Mouse (Mus musculus): ENCODE measurements around the gene Emc8.
A peak's percentile ranks its signal among the peaks of the same experiment; 100 is the strongest.

The Emc8 gene

DNA sequence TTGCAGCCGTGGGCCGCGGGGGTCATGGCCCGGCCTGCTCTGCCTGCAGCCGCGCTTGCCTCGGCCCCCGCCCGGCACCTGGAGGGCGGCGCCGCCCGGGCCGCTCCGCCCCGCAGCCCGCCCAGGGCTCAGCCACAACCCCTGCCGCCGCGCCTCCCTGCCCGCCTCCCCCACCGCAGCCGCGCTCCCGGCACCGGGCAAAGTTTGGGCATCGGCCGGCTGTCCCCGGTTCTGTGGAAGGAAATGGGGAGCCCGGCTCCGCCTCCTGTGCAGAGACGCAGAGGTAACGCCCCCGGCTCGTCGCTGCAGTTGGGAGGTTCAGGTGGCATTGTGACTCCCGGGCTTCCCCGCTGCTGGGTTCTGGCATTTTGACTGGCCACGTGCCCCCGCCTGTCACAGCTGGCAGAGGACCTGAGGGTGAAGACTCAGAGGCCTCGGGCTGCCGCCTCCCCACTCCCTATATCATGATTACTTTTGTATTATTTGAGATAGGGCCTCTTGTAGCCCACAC lies 34.0 kb downstream of the Emc8 start:
- peak; percentile 55 for DNase-seq

DNA sequence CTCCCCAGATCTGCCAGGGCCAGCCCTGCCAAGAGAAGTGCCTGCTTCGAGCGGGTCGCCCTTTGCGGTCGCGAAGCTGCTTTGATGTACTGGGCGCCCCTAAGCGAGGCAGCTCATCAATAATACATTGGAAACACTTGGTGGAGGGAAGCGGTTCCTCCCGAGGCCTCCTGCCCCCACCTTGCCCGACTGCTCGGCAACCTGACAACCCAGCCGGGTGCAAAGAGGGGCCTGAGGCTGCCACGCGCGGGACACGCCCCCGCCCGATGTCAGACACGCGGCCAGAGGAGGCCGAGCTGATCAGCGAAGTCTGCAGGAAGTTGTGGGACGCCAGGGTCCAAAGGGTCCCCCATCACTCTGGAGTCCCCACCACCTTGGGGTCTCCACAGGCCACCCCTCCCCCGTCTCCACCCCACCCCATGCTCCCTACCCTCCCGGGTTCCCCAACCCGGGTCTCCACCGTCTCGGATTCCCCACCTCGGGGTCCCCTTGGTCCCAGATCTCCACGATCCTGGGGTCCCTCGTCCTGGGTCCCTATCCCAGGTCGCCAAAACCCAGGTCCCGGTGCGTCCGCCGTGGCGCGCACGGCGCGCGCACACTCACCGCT lies 34.6 kb downstream of the Emc8 start:
- no peak for DNase-seq

DNA sequence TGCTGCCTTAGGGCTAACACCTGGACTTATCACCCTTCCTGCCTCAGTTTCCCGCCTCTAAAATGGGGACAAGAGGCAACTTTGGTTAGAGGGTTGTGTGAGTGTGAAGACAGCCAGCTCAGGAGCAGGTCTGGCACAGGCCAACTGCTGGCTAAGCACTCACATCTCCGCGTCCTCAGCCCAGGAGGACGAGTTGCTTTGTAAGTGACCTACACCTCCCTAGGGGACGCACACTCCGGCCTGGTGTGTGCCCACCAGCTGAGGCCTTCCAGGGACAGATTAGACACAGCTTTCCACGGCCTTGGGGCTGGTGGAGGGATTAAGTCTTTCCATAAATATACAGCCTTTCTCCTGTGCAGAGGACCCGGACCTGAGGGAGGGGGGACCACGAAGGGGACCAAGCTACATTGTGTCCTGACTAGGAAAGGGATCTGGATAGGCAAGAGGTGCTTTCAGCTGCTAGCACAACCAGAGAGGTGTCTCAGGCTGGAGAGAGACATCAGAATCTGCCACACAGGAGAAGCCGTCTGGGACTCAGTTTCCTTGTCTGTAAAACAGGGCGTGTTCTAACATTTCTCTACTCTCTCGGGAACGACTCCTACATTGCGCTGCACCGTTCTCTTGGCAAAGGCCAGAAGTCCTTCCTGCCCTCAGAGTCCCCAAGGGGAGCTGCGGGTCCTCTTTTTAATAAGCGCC lies 35.3 kb downstream of the Emc8 start:
- no peak for DNase-seq

DNA sequence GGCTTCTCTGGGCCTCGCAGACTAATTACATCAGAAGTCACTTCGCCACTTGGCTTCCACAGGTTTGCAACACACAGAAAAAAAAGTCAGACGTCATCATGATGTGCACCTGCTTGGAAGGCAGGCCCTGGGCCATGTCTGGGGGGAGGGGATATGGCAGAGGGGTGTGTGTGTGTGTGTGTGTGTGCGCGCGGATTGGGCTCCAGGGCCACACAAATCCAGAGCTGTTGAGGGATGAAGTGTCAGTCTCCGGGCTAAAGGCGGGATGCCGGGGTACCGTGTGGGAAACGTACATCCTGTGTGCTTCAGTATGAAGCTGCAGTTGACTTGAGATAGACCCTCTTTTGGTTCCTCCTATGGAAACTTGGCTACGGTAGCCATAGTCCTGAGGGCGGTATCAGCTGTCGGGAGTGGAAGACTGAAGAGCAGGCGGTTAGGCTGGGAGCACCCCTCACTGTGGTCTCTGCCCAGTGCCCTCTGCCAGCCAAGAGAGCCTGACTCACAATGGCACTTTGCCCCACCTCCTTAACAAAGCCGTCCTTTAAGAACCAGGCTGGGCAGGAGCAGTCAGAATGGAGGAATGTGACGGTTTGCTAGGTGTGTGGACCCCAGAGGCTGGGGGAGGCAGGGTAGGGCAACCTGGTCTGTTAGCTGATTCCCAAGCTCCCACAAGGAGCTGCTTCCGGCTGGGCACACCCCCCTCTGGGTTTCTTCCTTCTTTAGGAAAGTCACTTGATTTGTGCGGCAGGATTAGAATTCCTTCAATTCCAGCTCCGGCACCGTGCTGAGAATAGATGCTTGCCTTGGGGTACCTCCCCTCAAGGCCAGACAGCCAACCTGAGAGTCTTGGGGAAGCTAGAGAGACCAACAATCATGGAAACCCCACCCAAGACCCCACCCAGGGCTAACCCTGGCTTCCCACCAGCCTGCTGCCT lies 36.7 kb downstream of the Emc8 start:
- DNase-seq, result peak; percentile 61

DNA sequence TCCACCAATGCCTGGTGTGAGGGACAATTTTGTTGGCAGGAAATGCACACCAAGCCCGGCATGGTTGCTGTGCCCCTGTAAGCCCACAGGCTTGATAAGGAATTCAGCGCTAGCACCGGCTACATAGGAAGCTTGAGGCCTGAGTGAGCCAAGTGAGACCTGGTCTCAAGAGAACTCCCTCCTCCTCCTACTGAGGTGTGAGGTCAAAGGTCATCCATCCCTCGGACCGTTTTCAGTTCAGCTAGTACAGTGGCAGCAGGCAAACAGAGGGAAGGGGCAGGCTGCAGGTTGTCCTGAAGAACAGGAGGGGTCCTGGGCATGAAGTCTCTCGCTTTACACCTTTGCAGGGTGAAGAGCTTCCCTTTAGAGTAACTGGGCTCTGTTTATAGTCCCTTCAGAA lies 37.5 kb downstream of the Emc8 start:
- no peak for DNase-seq

DNA sequence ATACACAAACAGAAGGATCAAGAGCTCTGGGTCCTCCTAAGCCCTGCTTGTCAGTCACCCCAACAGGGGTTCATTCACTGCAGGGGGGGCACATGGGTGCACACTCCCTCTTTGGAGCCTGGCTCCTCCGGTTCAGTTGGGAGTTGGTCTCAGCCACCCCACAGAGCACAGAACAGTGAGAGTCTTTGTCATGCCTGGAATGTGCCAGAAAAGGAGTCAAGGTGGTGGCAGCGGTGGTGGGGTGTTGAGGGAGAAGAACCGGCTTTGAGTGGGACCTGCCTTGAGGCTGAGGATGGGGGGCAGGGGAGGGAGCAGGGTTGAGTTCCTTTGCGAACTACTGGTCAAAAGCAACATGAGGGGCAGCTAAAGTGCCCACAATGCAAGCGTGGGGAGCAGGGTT lies 38.3 kb downstream of the Emc8 start:
- DNase-seq, result no peak

DNA sequence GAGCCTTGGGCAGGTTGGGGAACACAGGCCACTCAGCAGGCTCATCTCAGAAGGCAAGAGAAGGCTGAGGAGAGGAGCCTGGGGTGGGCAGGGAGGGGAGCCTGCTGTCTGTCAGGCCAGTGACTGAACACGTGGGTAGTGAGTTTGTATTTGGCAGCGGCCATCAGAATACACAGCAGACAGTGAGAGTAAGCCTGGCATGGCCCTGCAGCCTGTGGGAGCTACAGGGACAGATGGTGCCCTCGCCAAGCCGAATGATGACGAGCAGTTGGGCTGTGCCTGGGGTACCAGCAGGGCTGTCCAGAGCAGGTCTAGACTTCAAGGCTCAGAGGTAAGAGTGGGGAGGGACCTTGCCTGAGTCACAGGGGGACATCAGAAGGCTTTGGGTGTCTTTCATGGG lies 41.1 kb downstream of the Emc8 start:
- peak; percentile 89 for DNase-seq

DNA sequence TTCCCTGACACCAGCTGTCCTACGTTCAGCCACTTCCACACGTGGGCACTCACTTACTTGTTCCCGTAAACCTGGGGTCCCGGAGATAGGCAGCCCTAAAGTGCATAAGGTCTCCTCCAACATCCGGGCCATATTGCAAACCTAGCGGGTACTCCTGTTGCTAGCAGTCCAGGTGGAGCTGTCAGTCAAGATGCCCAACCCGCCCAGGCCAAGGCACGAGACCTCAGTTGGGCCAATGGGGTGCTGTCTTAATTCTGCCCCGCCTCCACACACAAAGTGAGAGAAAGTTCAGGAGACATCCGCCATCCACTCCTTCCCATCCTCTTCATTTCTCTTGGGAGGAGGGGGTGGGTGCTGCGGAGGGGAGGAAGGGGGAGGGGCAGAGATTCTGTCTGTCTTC lies 41.9 kb downstream of the Emc8 start:
- no peak for DNase-seq

DNA sequence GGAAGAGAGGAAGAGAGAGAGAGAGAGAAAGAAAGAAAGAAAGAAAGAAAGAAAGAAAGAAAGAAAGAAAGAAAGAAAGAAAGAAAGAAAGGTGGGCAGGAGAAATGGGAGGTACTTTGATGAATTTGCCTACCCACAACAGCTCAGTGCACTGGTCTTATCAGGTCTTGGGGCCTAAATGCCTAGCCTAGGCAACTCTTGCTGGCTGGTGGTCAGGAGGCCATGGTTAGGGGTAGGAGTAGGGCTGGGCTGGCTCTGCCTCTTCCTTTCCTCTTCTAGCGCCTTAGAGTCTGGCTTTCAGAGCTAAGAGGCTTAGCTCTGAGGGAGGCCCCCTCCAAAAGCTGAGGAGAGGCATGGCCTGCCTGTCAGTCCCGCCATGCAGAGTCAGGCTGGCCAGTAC lies 44.8 kb downstream of the Emc8 start:
- DNase-seq, result no peak

DNA sequence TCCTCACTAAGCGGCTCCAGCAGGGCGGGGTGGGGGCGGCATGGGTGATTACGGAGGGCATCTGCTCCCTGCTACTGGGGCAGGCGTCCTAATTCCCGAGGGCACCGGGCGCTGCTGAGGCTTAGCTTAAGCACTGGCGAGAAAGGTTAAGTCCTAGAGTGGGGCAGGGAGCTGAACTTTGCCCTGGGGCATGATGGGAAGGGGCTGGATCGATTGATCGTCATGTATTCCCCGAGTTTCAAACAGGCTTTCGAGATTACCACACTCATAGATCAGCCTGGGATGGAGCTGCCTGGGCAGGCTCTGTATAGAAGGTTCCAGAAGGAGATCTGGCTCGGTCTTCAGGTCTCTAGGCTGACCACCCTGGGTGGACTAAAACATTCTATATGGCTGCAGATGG lies 46.2 kb downstream of the Emc8 start:
- DNase-seq, result no peak

DNA sequence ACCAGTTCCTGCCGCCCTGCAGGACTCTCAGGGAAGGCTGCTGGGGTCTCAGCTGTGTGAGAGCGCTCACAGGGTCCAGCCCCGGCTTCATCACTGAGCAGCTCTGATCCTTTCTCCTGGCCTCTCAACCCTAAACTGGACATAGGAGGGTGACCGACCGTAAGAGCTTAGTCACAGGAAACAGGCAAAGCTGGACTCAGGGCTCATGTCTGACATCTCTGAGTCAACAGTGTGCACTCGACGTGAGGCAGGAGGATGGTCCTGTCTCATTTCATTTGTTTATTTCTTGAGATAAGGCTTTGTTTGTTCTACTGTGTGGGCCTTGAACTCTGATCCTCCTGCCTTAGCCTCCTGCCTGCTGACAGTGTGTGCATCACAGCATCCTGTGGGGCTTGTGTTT lies 47.9 kb downstream of the Emc8 start:
- no peak for DNase-seq

DNA sequence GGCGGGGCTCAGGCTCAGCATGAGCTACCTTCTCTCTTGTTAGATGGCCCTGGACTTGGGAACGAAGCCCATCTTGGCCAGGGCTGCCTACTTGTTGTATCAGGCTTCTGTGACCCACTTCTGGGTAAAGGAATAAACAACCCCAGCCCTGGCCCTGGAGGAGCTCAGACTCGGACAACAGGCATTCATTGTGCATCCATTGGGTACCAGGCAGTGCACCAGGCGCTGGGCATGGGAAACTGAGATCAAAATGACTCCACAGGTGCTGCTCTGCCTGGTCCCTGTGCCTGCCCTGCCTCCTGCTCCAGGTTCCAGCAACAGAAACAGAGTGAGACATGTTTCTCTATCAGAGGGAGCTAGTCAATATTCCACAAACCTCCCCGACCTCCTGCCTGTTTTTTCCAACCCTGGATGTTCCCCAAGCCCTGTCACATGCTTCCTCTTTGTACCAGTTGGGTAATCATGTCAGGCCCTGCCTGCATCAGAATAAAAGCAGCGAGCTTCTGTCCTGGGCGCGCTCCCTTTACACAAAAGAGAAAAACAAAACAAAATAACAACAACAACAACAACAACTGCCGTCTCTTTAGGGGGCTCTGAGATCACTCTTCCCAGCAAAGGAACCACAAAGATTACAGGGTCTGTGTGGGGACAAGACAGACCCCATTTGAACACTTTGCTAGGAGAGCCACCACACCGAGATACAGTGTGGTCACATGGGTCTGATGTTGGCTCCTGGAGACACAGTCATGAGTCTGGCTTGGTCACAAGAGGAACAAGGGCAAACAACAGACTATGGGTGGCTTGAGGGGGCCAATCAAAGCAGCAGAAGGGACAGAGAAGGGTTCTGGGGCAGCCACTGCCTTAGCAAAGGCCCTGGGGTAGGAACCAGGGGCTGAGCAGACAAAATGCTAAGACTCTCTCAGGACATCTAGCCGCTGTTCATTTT lies 48.9 kb downstream of the Emc8 start:
- DNase-seq, result peak; percentile 81

DNA sequence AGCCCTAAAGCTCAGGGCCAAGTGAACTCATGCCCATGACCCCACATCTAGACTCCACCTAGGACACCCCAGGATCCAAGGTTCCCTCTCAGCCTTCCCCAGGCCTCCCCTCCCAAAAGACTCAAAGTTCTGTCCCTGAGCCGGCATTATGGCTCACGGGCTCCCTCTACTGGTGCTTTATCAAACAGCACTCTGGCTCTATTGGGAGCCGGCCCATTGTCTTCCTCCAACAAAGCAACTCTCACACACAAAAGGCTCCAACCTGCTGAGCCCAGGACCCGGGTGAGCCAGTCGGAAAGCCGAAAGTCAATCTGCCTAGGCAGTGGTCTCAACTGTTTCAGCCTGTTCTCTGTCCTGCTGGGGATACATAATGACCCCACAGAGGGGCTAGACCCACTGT lies 50.3 kb downstream of the Emc8 start:
- DNase-seq, result peak; percentile 68

DNA sequence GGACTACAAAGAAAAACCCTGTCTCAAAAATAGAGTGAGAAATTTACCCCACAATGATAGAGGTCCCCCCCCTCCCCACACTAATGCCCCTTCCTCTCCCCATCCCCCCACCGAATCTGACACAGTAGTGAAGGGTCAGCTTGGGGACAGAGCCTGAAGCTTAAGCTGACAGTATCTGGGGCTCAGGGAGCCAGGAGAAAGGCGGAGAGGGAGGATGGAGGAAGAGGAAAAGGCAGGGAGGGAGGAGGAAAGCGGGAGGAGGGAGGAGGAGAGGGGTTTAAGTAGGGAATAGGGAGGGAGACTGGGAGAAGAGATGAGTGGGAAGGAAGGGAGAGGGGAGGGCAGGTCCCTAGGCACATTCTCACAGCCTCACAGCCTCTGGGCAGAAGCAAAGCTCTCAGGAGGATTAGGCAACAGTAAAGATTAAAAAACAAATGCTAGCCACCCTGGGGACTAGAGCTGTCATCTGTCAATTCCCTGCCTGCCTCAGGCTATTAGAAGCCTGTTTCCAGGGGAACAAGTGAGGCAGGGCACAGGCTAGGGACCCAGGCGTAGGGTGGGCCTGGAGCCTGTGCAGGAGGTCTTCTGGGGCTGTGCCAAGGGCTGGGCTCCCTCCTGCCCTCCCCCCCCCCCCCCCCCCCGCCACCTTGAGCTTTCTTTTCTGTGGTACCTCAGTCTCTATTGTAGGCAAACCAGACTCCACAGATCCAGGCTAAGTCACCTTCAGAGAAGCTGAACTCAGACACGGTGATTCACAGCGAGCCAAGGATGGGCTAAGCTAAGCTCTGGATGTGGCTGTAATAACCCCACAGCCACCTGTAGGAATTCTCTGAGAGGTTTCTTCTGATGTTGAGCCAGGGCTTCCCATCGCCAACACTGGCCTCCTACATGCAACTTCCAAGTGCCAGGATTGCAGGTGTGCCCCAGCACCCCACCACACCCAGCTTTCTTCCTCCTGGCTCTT lies 51.4 kb downstream of the Emc8 start:
- DNase-seq, result no peak

DNA sequence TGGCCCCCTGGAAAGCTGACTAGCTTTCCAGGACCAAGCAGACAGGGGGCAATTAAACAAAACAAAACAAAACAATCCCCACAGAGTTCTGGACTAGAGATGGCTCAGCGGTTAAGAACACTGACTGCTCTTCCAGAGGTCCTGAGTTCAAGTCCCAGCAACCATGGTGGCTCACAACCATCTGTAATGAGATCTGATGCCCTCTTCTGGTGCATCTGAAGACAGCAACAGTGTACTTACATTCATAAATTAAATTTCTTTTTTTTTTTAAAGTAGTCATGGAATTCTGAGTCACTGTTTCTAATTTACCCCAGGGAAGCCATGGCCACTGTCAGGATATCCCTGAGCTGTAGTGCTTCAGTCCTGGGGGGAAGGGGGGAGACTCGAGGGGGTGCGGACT lies 53.9 kb downstream of the Emc8 start:
- DNase-seq, result no peak

DNA sequence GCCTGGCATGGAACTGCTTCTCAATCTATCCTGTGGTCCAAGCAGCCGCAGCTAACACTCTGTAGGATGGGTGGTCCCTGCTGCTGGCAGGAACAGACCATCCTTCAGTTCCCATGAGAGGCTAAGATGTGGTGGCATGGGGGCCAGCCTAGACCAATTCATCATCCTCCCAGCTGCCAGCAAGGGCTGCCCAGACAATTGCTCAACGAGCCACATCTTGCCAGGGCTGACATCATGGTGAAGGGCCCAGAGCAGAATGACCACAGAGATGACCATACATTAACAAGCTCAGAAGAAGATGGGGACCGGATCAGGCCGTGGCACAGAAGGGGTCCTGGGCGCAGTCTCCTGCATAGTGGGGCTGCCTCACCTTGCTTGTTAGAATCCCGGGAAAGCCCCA lies 57.5 kb downstream of the Emc8 start:
- DNase-seq, result peak; percentile 52

DNA sequence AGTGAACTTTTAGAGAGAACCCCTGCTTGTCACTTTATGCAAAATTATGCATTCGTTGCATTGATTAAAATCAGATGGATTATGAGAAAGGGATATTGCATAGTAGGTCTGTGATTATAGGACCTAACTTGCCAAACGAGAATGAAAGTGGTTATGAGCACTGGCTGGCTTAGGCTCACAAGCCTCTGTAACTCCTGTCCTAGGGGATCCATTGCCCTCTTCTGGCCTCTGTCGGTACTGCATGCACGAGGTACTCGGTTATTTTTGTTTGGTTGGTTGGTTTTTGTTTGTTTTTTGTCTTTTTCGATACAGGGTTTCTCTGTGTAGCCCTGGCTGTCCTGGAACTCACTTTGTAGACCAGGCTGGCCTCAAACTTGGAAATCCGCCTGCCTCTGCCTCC lies 60.5 kb downstream of the Emc8 start:
- DNase-seq, result peak; percentile 59

DNA sequence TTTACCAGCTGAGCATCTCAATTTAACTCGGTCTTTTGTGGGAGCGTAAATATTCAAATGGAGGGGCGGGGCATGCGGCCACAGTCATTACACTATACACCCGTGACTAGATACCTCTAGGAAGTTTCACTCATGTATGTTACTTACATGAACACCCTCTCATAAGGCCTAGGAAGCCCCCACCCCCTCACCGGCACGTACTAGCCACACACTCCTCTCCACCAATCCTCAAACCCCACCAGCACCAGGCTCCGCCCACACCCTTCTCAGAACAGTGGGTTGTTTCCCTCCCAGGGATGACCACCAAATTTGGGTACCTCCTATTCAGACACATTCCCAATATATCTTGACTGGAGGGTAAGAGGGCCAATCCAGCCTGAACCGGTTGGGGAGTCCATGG lies 60.9 kb downstream of the Emc8 start:
- DNase-seq, result no peak

All from layer of hippocampus, adult 9-11 months (tissue).